Mouse (Mus musculus) stomach, embryonic 15.5 days (tissue): Measurements from ENCODE around the gene Gripap1. TPM values are rescaled to one million over a fixed set of nuclear protein-coding genes. Genes with fewer than 3 reads are reported as not detected.
"Not testable (repeated sequence)": the region's sequence is repeated elsewhere in the genome, so short reads cannot be mapped to it uniquely, and the experiment has no call there.

Experiments used
- ATAC-seq: fragments of 200-750 bp; cut with Nextera tagmentation; 2 replicates; pipeline ENCODE4 v1.8.0; 2017; ENCODE audit warnings: low read depth, moderate number of reproducible peaks, moderate TSS enrichment; ENCODE audit not compliant: insufficient read depth, low FRiP score
- H3K27ac ChIP-seq: fragments of 300-500 bp; sonication (generic); 2 replicates; pipeline ENCODE4 v1.5.1; 2015; ENCODE audit warnings: mild to moderate bottlenecking, inconsistent platforms
- H3K27me3 ChIP-seq: fragments of 300-500 bp; sonication (generic); replicated peaks from 2 replicates; pipeline ENCODE4 v1.6.1; 2015; ENCODE audit warnings: inconsistent platforms
- H3K36me3 ChIP-seq: fragments of 300-500 bp; sonication (generic); 2 replicates; pipeline ENCODE4 v1.6.1; 2015; ENCODE audit warnings: inconsistent platforms
- H3K4me1 ChIP-seq: fragments of 300-500 bp; sonication (generic); 2 replicates; pipeline ENCODE4 v1.6.1; 2015; ENCODE audit warnings: inconsistent platforms
- H3K4me2 ChIP-seq: fragments of 300-500 bp; sonication (generic); 2 replicates; pipeline ENCODE4 v1.6.1; 2015; ENCODE audit warnings: mild to moderate bottlenecking, inconsistent platforms
- H3K4me3 ChIP-seq: fragments of 300-500 bp; sonication (generic); replicated peaks from 2 replicates; pipeline ENCODE4 v1.5.1; 2015; ENCODE audit warnings: inconsistent platforms
- H3K9ac ChIP-seq: fragments of 300-500 bp; sonication (generic); 2 replicates; pipeline ENCODE4 v1.6.1; 2015; ENCODE audit warnings: inconsistent platforms
- H3K9me3 ChIP-seq: fragments of 300-500 bp; sonication (generic); 2 replicates; pipeline ENCODE4 v1.6.1; 2016; ENCODE audit warnings: inconsistent platforms
- WGBS: fragments of 180-500 bp; shearing (Covaris S2); methylation state at CpG from one replicate; pipeline ENCODE4 v1.1.7; 2015; 5-methylcytosine and 5-hydroxymethylcytosine counted together
- polyA plus RNA-seq: library from polyadenylated mRNA; unstranded; fragments of >200 nt; fragmentation: Nextera tagmentation; extraction: Ambion mirVana; gene quantifications from 2 replicates; pipeline ENCODE4 v1.2.1, GENCODE M21; 2015

Gene Gripap1
- polyA plus RNA-seq, 1 experiment from 2014 or later, result 38.9 TPM

- no peaks in the 10 kb centered on the region for H3K9me3 ChIP-seq
- no peaks in the 10 kb centered on the region for H3K36me3 ChIP-seq
- 70% methylated on average over 4 of the region's 4 CpGs for WGBS
- H3K9ac ChIP-seq, result no peak overlapping the region
- H3K27ac ChIP-seq, result no peak overlapping the region
- H3K27me3 ChIP-seq, result no peaks in the 10 kb centered on the region
- no peaks in the 10 kb centered on the region for H3K4me1 ChIP-seq
- no peak overlapping the region for H3K4me3 ChIP-seq
- no peak overlapping the region for H3K4me2 ChIP-seq
- ATAC-seq, result no peak
Observed at GRCm38 (mm10) chrX:7782603-7783092, 6.9 kb upstream of the Gripap1 start.

- no peak overlapping the region; the same call in 1 of the 2 replicates for H3K27ac ChIP-seq
- peak overlapping the region; percentile 46; the same call in 1 of the 2 replicates for H3K9ac ChIP-seq
- peak overlapping the region; percentile 51 for H3K4me2 ChIP-seq
- peak overlapping the region; percentile 55 for H3K4me3 ChIP-seq
- no peaks in the 10 kb centered on the region for H3K27me3 ChIP-seq
- H3K4me1 ChIP-seq, result no peaks in the 10 kb centered on the region
- WGBS, result 19% methylated on average over 5 of the region's 5 CpGs
- H3K9me3 ChIP-seq, result no peaks in the 10 kb centered on the region
- no peaks in the 10 kb centered on the region for H3K36me3 ChIP-seq
- ATAC-seq, result no peak
Observed at GRCm38 (mm10) chrX:7790309-7790708, 744 bp downstream of the Gripap1 start.

- Histone ChIP-seq H3K36me3 (no peaks in the 10 kb centered on the region), H3K4me2 (no peak overlapping the region), H3K27me3 (no peaks in the 10 kb centered on the region), H3K9ac (no peak overlapping the region), H3K27ac (no peak overlapping the region), H3K9me3 (no peaks in the 10 kb centered on the region), H3K4me3 (no peak overlapping the region), H3K4me1 (no peaks in the 10 kb centered on the region)
- no peak for ATAC-seq
- WGBS, result 40% methylated on average over 3 of the region's 3 CpGs
Observed at GRCm38 (mm10) chrX:7793361-7793760, 3.8 kb downstream of the Gripap1 start.

- ATAC-seq, result no peak
- Histone ChIP-seq H3K4me2 (no peak overlapping the region), H3K9ac (no peak overlapping the region), H3K4me1 (no peaks in the 10 kb centered on the region), H3K9me3 (no peaks in the 10 kb centered on the region), H3K27me3 (no peaks in the 10 kb centered on the region), H3K27ac (no peak overlapping the region), H3K36me3 (no peaks in the 10 kb centered on the region), H3K4me3 (no peak overlapping the region)
- 27% methylated on average over 7 of the region's 7 CpGs for WGBS
Observed at GRCm38 (mm10) chrX:7795016-7795415, 5.5 kb downstream of the Gripap1 start.

GRCm38 (mm10) chrX:7797327-7797726, 7.8 kb downstream of the Gripap1 start:
- no peak overlapping the region for H3K9ac ChIP-seq
- H3K36me3 ChIP-seq, result no peaks in the 10 kb centered on the region
- H3K4me1 ChIP-seq, result no peaks in the 10 kb centered on the region
- 64% methylated on average over 3 of the region's 3 CpGs for WGBS
- H3K4me3 ChIP-seq, result no peak overlapping the region
- H3K4me2 ChIP-seq, result no peak overlapping the region
- ATAC-seq, result no peak
- H3K27ac ChIP-seq, result no peak overlapping the region
- no peaks in the 10 kb centered on the region for H3K27me3 ChIP-seq
- H3K9me3 ChIP-seq, result no peaks in the 10 kb centered on the region

- H3K4me1 ChIP-seq, result not testable (repeated sequence)
Observed at GRCm38 (mm10) chrX:7802157-7802556, 12.6 kb downstream of the Gripap1 start.

GRCm38 (mm10) chrX:7815016-7815415, 25.5 kb downstream of the Gripap1 start:
- H3K36me3 ChIP-seq, H3K27me3 ChIP-seq, H3K9ac ChIP-seq, H3K4me3 ChIP-seq, H3K27ac ChIP-seq, ATAC-seq, H3K9me3 ChIP-seq, H3K4me2 ChIP-seq, H3K4me1 ChIP-seq: not testable (repeated sequence)
- WGBS, result 52% methylated on average over 8 of the region's 8 CpGs

More at GRCm38 (mm10) chrX:7802157-7802556, 12.6 kb downstream of the Gripap1 start:
- H3K9ac ChIP-seq, H3K9me3 ChIP-seq, ATAC-seq, H3K4me2 ChIP-seq, H3K36me3 ChIP-seq, H3K27me3 ChIP-seq, H3K27ac ChIP-seq, H3K4me3 ChIP-seq: not testable (repeated sequence)
- WGBS, result 85% methylated on average over 2 of the region's 2 CpGs

GRCm38 (mm10) chrX:7821865-7822779, 32.6 kb downstream of the Gripap1 start, which contains the start of gene Kcnd1:
TSS of gene Kcnd1 (plus strand) at chrX:7822289.
- Histone ChIP-seq H3K4me3 (peak within 1 kb of the TSS; percentile 42), H3K27me3 (no peaks in the 10 kb centered on the region), H3K9ac (no peak within 1 kb of the TSS), H3K9me3 (no peaks in the 10 kb centered on the region), H3K4me1 (peaks cover 4% of the 10 kb centered on the region; the same call in 1 of the 2 replicates), H3K4me2 (peak within 1 kb of the TSS; percentile 57), H3K27ac (no peak within 1 kb of the TSS), H3K36me3 (no peaks in the 10 kb centered on the region)
- peak; percentile 37; the same call in 1 of the 2 replicates for ATAC-seq
- WGBS, result 22% methylated on average over 21 of the region's 24 CpGs

GRCm38 (mm10) chrX:7837146-7837545, 47.6 kb downstream of the Gripap1 start:
- H3K9me3 ChIP-seq, result no peaks in the 10 kb centered on the region
- H3K4me3 ChIP-seq, result no peak overlapping the region
- H3K4me2 ChIP-seq, result no peak overlapping the region
- H3K27ac ChIP-seq, result no peak overlapping the region
- H3K4me1 ChIP-seq, result no peaks in the 10 kb centered on the region
- 76% methylated on average over 1 of the region's 1 CpGs for WGBS
- no peaks in the 10 kb centered on the region for H3K36me3 ChIP-seq
- no peak overlapping the region for H3K9ac ChIP-seq
- ATAC-seq, result no peak
- H3K27me3 ChIP-seq, result no peaks in the 10 kb centered on the region

GRCm38 (mm10) chrX:7840842-7841162, 51.2 kb downstream of the Gripap1 start:
- Histone ChIP-seq H3K9ac (no peak overlapping the region), H3K4me3 (peak overlapping the region; percentile 31), H3K27me3 (no peaks in the 10 kb centered on the region), H3K4me2 (peak overlapping the region; percentile 50), H3K4me1 (no peaks in the 10 kb centered on the region), H3K36me3 (no peaks in the 10 kb centered on the region), H3K27ac (peak overlapping the region; percentile 95; the same call in 1 of the 2 replicates), H3K9me3 (no peaks in the 10 kb centered on the region)
- WGBS, result 8% methylated on average over 7 of the region's 7 CpGs
- no peak for ATAC-seq

- H3K36me3 ChIP-seq, result no peaks in the 10 kb centered on the region
- peak; percentile 96 for ATAC-seq
- no peaks in the 10 kb centered on the region for H3K27me3 ChIP-seq
- WGBS, result 13% methylated on average over 74 of the region's 74 CpGs
- H3K9ac ChIP-seq, result peak within 1 kb of the TSS; percentile 68
- no peaks in the 10 kb centered on the region for H3K9me3 ChIP-seq
- peak within 1 kb of the TSS; percentile 67 for H3K4me3 ChIP-seq
- peak within 1 kb of the TSS; percentile 95 for H3K27ac ChIP-seq
- H3K4me2 ChIP-seq, result peak within 1 kb of the TSS; percentile 60
- no peaks in the 10 kb centered on the region for H3K4me1 ChIP-seq
Observed at GRCm38 (mm10) chrX:7841163-7842162, 51.9 kb downstream of the Gripap1 start, which contains the start of gene Otud5. TSS of gene Otud5 (plus strand) at chrX:7841364.
